Mouse (Mus musculus) liver, postnatal 0 days (tissue): Measurements from ENCODE around the gene Swap70. TPM values are rescaled to one million over a fixed set of nuclear protein-coding genes. Genes with fewer than 3 reads are reported as not detected.

Source experiments
- ATAC-seq: fragments of 200-750 bp; cut with Nextera tagmentation; 2 replicates; pipeline ENCODE4 v1.8.0; 2017; ENCODE audit warnings: mild to moderate bottlenecking, moderate library complexity
- DNase-seq: peaks from one replicate; pipeline ENCODE4 v3.0.0-alpha.2; 2016
- H3K27ac ChIP-seq: fragments of 300-500 bp; sonication (generic); 2 replicates; pipeline ENCODE4 v1.5.1; 2014; ENCODE audit warnings: antibody characterized with exemption, moderate library complexity, mild to moderate bottlenecking, low read depth
- H3K27me3 ChIP-seq: fragments of 300-500 bp; sonication (generic); 2 replicates; pipeline ENCODE4 v1.6.1; 2014; ENCODE audit warnings: low read length, control low read depth, mixed read lengths; ENCODE audit not compliant: insufficient read depth
- H3K36me3 ChIP-seq: fragments of 300-500 bp; sonication (generic); replicated peaks from 2 replicates; pipeline ENCODE4 v1.6.1; 2014; ENCODE audit warnings: mild to moderate bottlenecking, control low read depth, low read length, moderate library complexity, mixed read lengths; ENCODE audit not compliant: insufficient read depth
- H3K4me1 ChIP-seq: fragments of 300-500 bp; sonication (generic); 2 replicates; pipeline ENCODE4 v1.6.1; 2014; ENCODE audit warnings: antibody characterized with exemption, mild to moderate bottlenecking, control low read depth; ENCODE audit not compliant: insufficient read depth
- H3K4me2 ChIP-seq: fragments of 300-500 bp; sonication (generic); 2 replicates; pipeline ENCODE4 v1.6.1; 2014; ENCODE audit warnings: low read depth, mild to moderate bottlenecking, low read length, moderate library complexity, mixed read lengths
- H3K4me3 ChIP-seq: fragments of 300-500 bp; sonication (generic); 2 replicates; pipeline ENCODE4 v1.5.1; 2014; ENCODE audit warnings: low read depth, low read length
- H3K9ac ChIP-seq: fragments of 300-500 bp; sonication (generic); replicated peaks from 2 replicates; pipeline ENCODE4 v1.6.1; 2014; ENCODE audit warnings: mild to moderate bottlenecking, moderate library complexity
- H3K9me3 ChIP-seq: fragments of 300-500 bp; sonication (generic); 2 replicates; pipeline ENCODE4 v1.6.1; 2016; ENCODE audit warnings: mild to moderate bottlenecking, control low read depth, low read length, mixed read lengths
- CTCF ChIP-seq: sonication (generic); IDR thresholded peaks from 2 replicates; pipeline ENCODE4 v1.5.1; 2016; ENCODE audit warnings: antibody characterized with exemption, low read depth
- EP300 ChIP-seq: IDR thresholded peaks from 2 replicates; pipeline ENCODE4 v1.6.1; 2016; ENCODE audit warnings: antibody characterized with exemption, low read depth, mild to moderate bottlenecking
- WGBS: fragments of 180-500 bp; shearing (Covaris S2); extraction: QIAGEN DNeasy Blood & Tissue Kit; methylation state at CpG from one replicate; pipeline ENCODE4 v1.1.7; 2014; ENCODE audit not compliant: insufficient replicate concordance; 5-methylcytosine and 5-hydroxymethylcytosine counted together
- polyA plus RNA-seq: library from polyadenylated mRNA; unstranded; fragments of >200 nt; fragmentation: Nextera tagmentation; extraction: Ambion mirVana; gene quantifications from 2 replicates; pipeline ENCODE4 v1.2.1, GENCODE M21; 2015

The Swap70 gene
- polyA plus RNA-seq, 1 experiment from 2014 or later = 7.2 TPM

GRCm38 (mm10) chr7:110267014-110267413 lies 45.5 kb downstream of the Swap70 start:
- H3K27ac ChIP-seq = no peak overlapping the region
- no peak overlapping the region for H3K4me3 ChIP-seq
- ATAC-seq (no peak), DNase-seq (no peak)
- no peak overlapping the region for H3K4me2 ChIP-seq
- no peak overlapping the region for H3K9ac ChIP-seq
- peaks cover 17% of the 10 kb centered on the region for H3K36me3 ChIP-seq
- TF ChIP-seq EP300 (no peak), CTCF (no peak)
- no peaks in the 10 kb centered on the region for H3K9me3 ChIP-seq
- H3K27me3 ChIP-seq = no peaks in the 10 kb centered on the region
- peaks cover 5% of the 10 kb centered on the region; the same call in 1 of the 2 replicates for H3K4me1 ChIP-seq

GRCm38 (mm10) chr7:110267994-110268393 lies 46.5 kb downstream of the Swap70 start:
- peaks cover 5% of the 10 kb centered on the region; the same call in 1 of the 2 replicates for H3K4me1 ChIP-seq
- 72% methylated on average over 9 of the region's 9 CpGs for WGBS
- H3K36me3 ChIP-seq = peaks cover 17% of the 10 kb centered on the region
- no peak for DNase-seq
- ATAC-seq = no peak
- no peak overlapping the region for H3K4me3 ChIP-seq
- H3K4me2 ChIP-seq = no peak overlapping the region
- no peak overlapping the region for H3K9ac ChIP-seq
- H3K9me3 ChIP-seq = no peaks in the 10 kb centered on the region
- no peaks in the 10 kb centered on the region for H3K27me3 ChIP-seq
- no peak for TF ChIP-seq EP300
- TF ChIP-seq CTCF = no peak
- H3K27ac ChIP-seq = no peak overlapping the region

GRCm38 (mm10) chr7:110268511-110268910 lies 47.0 kb downstream of the Swap70 start:
- peaks cover 17% of the 10 kb centered on the region for H3K36me3 ChIP-seq
- DNase-seq (no peak), ATAC-seq (no peak)
- TF ChIP-seq EP300 = no peak
- no peak for TF ChIP-seq CTCF
- no peak overlapping the region for H3K4me3 ChIP-seq
- peaks cover 5% of the 10 kb centered on the region; the same call in 1 of the 2 replicates for H3K4me1 ChIP-seq
- no peak overlapping the region for H3K4me2 ChIP-seq
- no peaks in the 10 kb centered on the region for H3K27me3 ChIP-seq
- no peak overlapping the region for H3K9ac ChIP-seq
- H3K9me3 ChIP-seq = no peaks in the 10 kb centered on the region
- WGBS = 78% methylated on average over 4 of the region's 4 CpGs
- no peak overlapping the region for H3K27ac ChIP-seq

- peak overlapping the region; percentile 51; the same call in 1 of the 2 replicates for H3K27ac ChIP-seq
- 85% methylated on average over 14 of the region's 14 CpGs for WGBS
- H3K36me3 ChIP-seq = peaks cover 22% of the 10 kb centered on the region
- H3K27me3 ChIP-seq = no peaks in the 10 kb centered on the region
- no peak for ATAC-seq
- no peak for DNase-seq
- TF ChIP-seq CTCF (no peak), EP300 (no peak)
- H3K4me3 ChIP-seq = no peak overlapping the region
- no peak overlapping the region for H3K9ac ChIP-seq
- no peaks in the 10 kb centered on the region for H3K9me3 ChIP-seq
- no peak overlapping the region for H3K4me2 ChIP-seq
- H3K4me1 ChIP-seq = peaks cover 5% of the 10 kb centered on the region; the same call in 1 of the 2 replicates
These were observed 48.3 kb downstream of the Swap70 start for GRCm38 (mm10) chr7:110269777-110270176.

GRCm38 (mm10) chr7:110270455-110270854 lies 48.9 kb downstream of the Swap70 start:
- peaks cover 25% of the 10 kb centered on the region for H3K36me3 ChIP-seq
- no peaks in the 10 kb centered on the region for H3K27me3 ChIP-seq
- H3K9ac ChIP-seq = no peak overlapping the region
- WGBS = 46% methylated on average over 7 of the region's 7 CpGs
- ATAC-seq (0 out of 2 replicates have a peak, but pooled peaks have one; percentile 31), DNase-seq (no peak)
- H3K4me1 ChIP-seq = peaks cover 5% of the 10 kb centered on the region; the same call in 1 of the 2 replicates
- H3K4me2 ChIP-seq = no peak overlapping the region
- peak overlapping the region; percentile 51; the same call in 1 of the 2 replicates for H3K27ac ChIP-seq
- H3K4me3 ChIP-seq = no peak overlapping the region
- no peak for TF ChIP-seq EP300
- no peak for TF ChIP-seq CTCF
- H3K9me3 ChIP-seq = no peaks in the 10 kb centered on the region

- WGBS = 66% methylated on average over 9 of the region's 9 CpGs
- no peaks in the 10 kb centered on the region for H3K27me3 ChIP-seq
- TF ChIP-seq CTCF (no peak), EP300 (no peak)
- no peaks in the 10 kb centered on the region for H3K9me3 ChIP-seq
- no peak overlapping the region for H3K4me3 ChIP-seq
- DNase-seq (no peak), ATAC-seq (peak; percentile 23; the same call in 1 of the 2 replicates)
- H3K4me2 ChIP-seq = no peak overlapping the region
- H3K27ac ChIP-seq = no peak overlapping the region
- peaks cover 5% of the 10 kb centered on the region; the same call in 1 of the 2 replicates for H3K4me1 ChIP-seq
- no peak overlapping the region for H3K9ac ChIP-seq
- H3K36me3 ChIP-seq = peaks cover 33% of the 10 kb centered on the region
These were observed 50.3 kb downstream of the Swap70 start for GRCm38 (mm10) chr7:110271814-110272213.

GRCm38 (mm10) chr7:110272434-110272833 lies 50.9 kb downstream of the Swap70 start:
- peaks cover 5% of the 10 kb centered on the region; the same call in 1 of the 2 replicates for H3K4me1 ChIP-seq
- TF ChIP-seq CTCF (peak; percentile 41; the same call in 1 of the 2 replicates), EP300 (no peak)
- no peak overlapping the region for H3K4me3 ChIP-seq
- no peak for ATAC-seq
- DNase-seq = no peak
- no peaks in the 10 kb centered on the region for H3K27me3 ChIP-seq
- H3K9ac ChIP-seq = no peak overlapping the region
- peaks cover 33% of the 10 kb centered on the region for H3K36me3 ChIP-seq
- WGBS = 80% methylated on average over 4 of the region's 4 CpGs
- H3K27ac ChIP-seq = no peak overlapping the region
- no peak overlapping the region for H3K4me2 ChIP-seq
- H3K9me3 ChIP-seq = no peaks in the 10 kb centered on the region
